Mouse (Mus musculus) cerebellum, postnatal 25 days (tissue): ENCODE measurements at regions not wholly inside any gene's neighbourhood (a gene's known extent, or its start where the extent isn't known, plus 50 kb on each side); places are given as distances from the start of the nearest gene placed in this dataset.
"Not testable (repeated sequence)": the region's sequence is repeated elsewhere in the genome, so short reads cannot be mapped to it uniquely, and the experiment has no call there.

ENCODE experiments used
- DNase-seq, 2 experiments: peaks; one replicate each; pipeline ENCODE4 v3.0.0; 2021; ENCODE audit warnings: mixed read lengths in 2 of 2

- DNase-seq = peak; percentile 28 to 58
These were observed 74.1 kb upstream of the Diaph3 start for GRCm38 (mm10) chr14:87215099-87215498.

GRCm38 (mm10) chr14:87217042-87217441 lies 76.0 kb upstream of the Diaph3 start:
- DNase-seq = no peak

GRCm38 (mm10) chr14:87219975-87220374 lies 78.9 kb upstream of the Diaph3 start:
- no peak for DNase-seq

GRCm38 (mm10) chr14:87224870-87225269 lies 83.8 kb upstream of the Diaph3 start:
- DNase-seq = no peak

- DNase-seq = no peak
These were observed 108.2 kb upstream of the Diaph3 start for GRCm38 (mm10) chr14:87249258-87249657.

GRCm38 (mm10) chr14:87255484-87256208 lies 114.6 kb upstream of the Diaph3 start:
- DNase-seq = no peak

- DNase-seq = no peak
These were observed 120.7 kb upstream of the Diaph3 start for GRCm38 (mm10) chr14:87261726-87262125.

- no peak for DNase-seq
These were observed 123.8 kb upstream of the Diaph3 start for GRCm38 (mm10) chr14:87264826-87265225.

- no peak for DNase-seq
These were observed 125.3 kb upstream of the Diaph3 start for GRCm38 (mm10) chr14:87266309-87266708.

- DNase-seq = not testable (repeated sequence)
These were observed 127.2 kb upstream of the Tdrd3 start for GRCm38 (mm10) chr14:87289266-87289665.

- no peak for DNase-seq
These were observed 126.7 kb upstream of the Tdrd3 start for GRCm38 (mm10) chr14:87289708-87290243.

GRCm38 (mm10) chr14:87295206-87295605 lies 121.2 kb upstream of the Tdrd3 start:
- no peak for DNase-seq

GRCm38 (mm10) chr14:87297160-87297559 lies 119.3 kb upstream of the Tdrd3 start:
- no peak for DNase-seq

GRCm38 (mm10) chr14:87300838-87301237 lies 115.6 kb upstream of the Tdrd3 start:
- DNase-seq = no peak

GRCm38 (mm10) chr14:87301564-87301963 lies 114.9 kb upstream of the Tdrd3 start:
- no peak for DNase-seq

- no peak for DNase-seq
These were observed 111.0 kb upstream of the Tdrd3 start for GRCm38 (mm10) chr14:87305481-87305880.

GRCm38 (mm10) chr14:87306011-87306410 lies 110.4 kb upstream of the Tdrd3 start:
- DNase-seq = peak in 1 of 2 experiments; percentile 9

- no peak for DNase-seq
These were observed 108.4 kb upstream of the Tdrd3 start for GRCm38 (mm10) chr14:87308016-87308415.

GRCm38 (mm10) chr14:87312318-87312717 lies 104.1 kb upstream of the Tdrd3 start:
- DNase-seq = no peak

GRCm38 (mm10) chr14:87314999-87315732 lies 101.3 kb upstream of the Tdrd3 start:
- DNase-seq = peak; percentile 41 to 75

- DNase-seq = no peak
These were observed 88.6 kb upstream of the Tdrd3 start for GRCm38 (mm10) chr14:87327841-87328240.

GRCm38 (mm10) chr14:87337950-87338526 lies 78.4 kb upstream of the Tdrd3 start:
- no peak for DNase-seq

- no peak for DNase-seq
These were observed 71.9 kb upstream of the Tdrd3 start for GRCm38 (mm10) chr14:87344540-87344939.

GRCm38 (mm10) chr14:87346812-87347211 lies 69.6 kb upstream of the Tdrd3 start:
- DNase-seq = no peak
